Mouse (Mus musculus) G1E-ER4 (cell line): ENCODE measurements around the gene Uimc1. TPM values are rescaled to one million over a fixed set of nuclear protein-coding genes. Genes with fewer than 3 reads are reported as not detected.

ENCODE experiments used
- GATA1 ChIP-seq: IDR thresholded peaks from one replicate; pipeline ENCODE4 v1.8.0; 2012; ENCODE audit warnings: low read length, inconsistent platforms
- polyA plus RNA-seq: library from polyadenylated mRNA; stranded (reverse); fragments of >175 nt; gene quantifications from 2 replicates; pipeline ENCODE4 v1.2.3, GENCODE M21; 2012

Gene Uimc1
- polyA plus RNA-seq, 1 experiment: 5.7 TPM

DNA sequence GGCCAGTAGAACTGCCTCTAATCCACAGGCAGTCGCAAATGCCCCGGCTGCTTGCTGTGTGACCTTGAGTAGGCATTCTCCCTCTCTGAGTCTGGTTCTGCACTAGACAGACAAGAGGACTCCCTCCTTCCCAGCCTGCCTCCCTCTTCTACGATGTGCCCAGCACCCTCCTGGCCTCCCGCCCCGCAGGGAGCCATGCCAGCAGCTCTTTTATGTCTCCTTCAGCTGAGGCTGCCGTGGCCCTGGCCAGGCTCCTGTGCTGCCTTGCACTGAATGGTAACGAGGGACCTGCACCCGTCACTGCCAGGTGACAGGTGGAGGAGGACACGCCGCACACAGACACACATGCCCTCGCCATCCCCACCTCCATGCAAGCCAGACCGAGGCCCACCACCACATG, 119.1 kb downstream of the Uimc1 start:
- TF ChIP-seq GATA1: no peak

DNA sequence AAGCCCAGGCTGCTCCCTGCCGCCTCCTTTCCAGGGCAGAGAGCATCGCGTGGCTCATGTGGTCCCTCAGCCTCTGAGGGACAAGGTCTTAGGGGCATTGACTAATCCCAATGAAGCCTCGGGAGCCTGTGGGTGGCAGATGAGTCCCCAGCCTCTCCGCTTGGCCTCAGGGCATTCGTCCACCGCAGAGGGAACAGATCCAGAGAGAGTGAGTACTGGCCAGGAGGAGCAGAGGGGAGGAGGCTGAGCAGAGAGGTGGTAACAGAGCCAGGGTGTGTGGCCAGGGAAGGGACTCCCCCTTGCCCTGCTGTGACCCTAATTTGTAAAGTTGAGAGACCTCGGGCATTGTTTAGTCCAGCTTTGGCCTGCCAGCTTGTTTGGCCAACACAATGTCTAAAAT, 121.3 kb downstream of the Uimc1 start:
- TF ChIP-seq GATA1: no peak

Other genes with a start within 250 kb of the Uimc1 start
- not detected in 2 replicates for gene Unc5a, start 150.9 kb downstream of the Uimc1 start, polyA plus RNA-seq
- not detected in 2 replicates for gene Hk3, start 78.9 kb downstream of the Uimc1 start, polyA plus RNA-seq
- 8.1 and 16.8 TPM in 2 replicates for gene Zfp346, start 5.0 kb upstream of the Uimc1 start, polyA plus RNA-seq
- gene Gm17617, start 33.2 kb upstream of the Uimc1 start, polyA plus RNA-seq: not detected in 2 replicates
- gene Fgfr4, start 52.3 kb upstream of the Uimc1 start, polyA plus RNA-seq: not detected in 2 replicates
- 13.7 and 14.1 TPM in 2 replicates for gene Nsd1, start 109.5 kb upstream of the Uimc1 start, polyA plus RNA-seq
- gene Prelid1, start 220.2 kb upstream of the Uimc1 start, polyA plus RNA-seq: 485 and 727 TPM in 2 replicates
- gene Rab24, start 221.6 kb upstream of the Uimc1 start, polyA plus RNA-seq: 107 and 132 TPM in 2 replicates
- 10.1 and 10.8 TPM in 2 replicates for gene Mxd3, start 229.5 kb upstream of the Uimc1 start, polyA plus RNA-seq